Mouse (Mus musculus) thymus, adult 2 months (tissue): ENCODE results near the gene Aqp6. TPM values are rescaled to one million over a fixed set of nuclear protein-coding genes. Genes with fewer than 3 reads are reported as not detected.

Experiments used
- DNase-seq: peaks from one replicate; pipeline ENCODE4 v3.0.0; 2021
- H3K27ac ChIP-seq: fragments of 200-500 bp; 2 replicates; pipeline ENCODE4 v1.5.1; 2012; ENCODE audit warnings: low read length, control low read depth; ENCODE audit not compliant: control insufficient read depth, insufficient read depth
- H3K27me3 ChIP-seq: fragments of 200-500 bp; 2 replicates; pipeline ENCODE4 v1.6.1; 2012; ENCODE audit warnings: mild to moderate bottlenecking, low read length, moderate library complexity, mixed read lengths; ENCODE audit not compliant: control insufficient read depth, insufficient read depth
- H3K36me3 ChIP-seq: fragments of 200-500 bp; 2 replicates; pipeline ENCODE4 v1.6.1; 2012; ENCODE audit warnings: mild to moderate bottlenecking, low read length, moderate library complexity; ENCODE audit not compliant: control insufficient read depth, insufficient read depth
- H3K4me1 ChIP-seq: fragments of 200-500 bp; replicated peaks from 2 replicates; pipeline ENCODE4 v1.6.1; 2012; ENCODE audit warnings: low read length; ENCODE audit not compliant: control insufficient read depth, insufficient read depth
- H3K4me3 ChIP-seq: fragments of 200-500 bp; 2 replicates; pipeline ENCODE4 v1.5.1; 2012; ENCODE audit warnings: mild to moderate bottlenecking, low read length, control low read depth, moderate library complexity; ENCODE audit not compliant: control insufficient read depth, insufficient read depth
- CTCF ChIP-seq: fragments of 200-500 bp; IDR thresholded peaks from 2 replicates; pipeline ENCODE4 v1.5.1; 2012; ENCODE audit warnings: mild to moderate bottlenecking, control low read depth, low read length, moderate library complexity, borderline replicate concordance; ENCODE audit not compliant: control insufficient read depth, poor library complexity, insufficient read depth; ENCODE audit errors: extremely low read depth
- POLR2A ChIP-seq: fragments of 200-500 bp; IDR thresholded peaks from 2 replicates; pipeline ENCODE4 v1.6.1; 2012; ENCODE audit warnings: mild to moderate bottlenecking, low read length, control low read depth, moderate library complexity; ENCODE audit not compliant: control insufficient read depth, poor library complexity, insufficient read depth; ENCODE audit errors: extremely low read depth
- WGBS: fragments of 180-500 bp; shearing (Covaris S2); methylation state at CpG from one replicate; pipeline ENCODE4 v1.1.7; 2018; 5-methylcytosine and 5-hydroxymethylcytosine counted together
- polyA plus RNA-seq: library from polyadenylated mRNA; depleted of rRNA; stranded (reverse); fragments of >200 nt; gene quantifications from 2 replicates; pipeline ENCODE4 v1.2.3, GENCODE M21; 2012

Aqp6 gene
- polyA plus RNA-seq, 1 experiment: 0.24 TPM

GRCm38 (mm10) chr15:99589704-99590103 lies 11.5 kb upstream of the Aqp6 start:
- TF ChIP-seq POLR2A: no peak
- no peak for TF ChIP-seq CTCF
- H3K27me3 ChIP-seq: peaks cover 33% of the 10 kb centered on the region
- WGBS: 21% methylated on average over 7 of the region's 7 CpGs

GRCm38 (mm10) chr15:99590429-99591084 lies 10.6 kb upstream of the Aqp6 start, which contains the start of gene Aqp5:
TSS of gene Aqp5 (plus strand) at chr15:99590782.
- Histone ChIP-seq H3K36me3 (no peaks in the 10 kb centered on the region), H3K4me3 (no peak within 1 kb of the TSS), H3K27me3 (peaks cover 25% of the 10 kb centered on the region), H3K4me1 (no peaks in the 10 kb centered on the region), H3K27ac (no peak within 1 kb of the TSS)
- 12% methylated on average over 64 of the region's 83 CpGs for WGBS
- no peak for TF ChIP-seq POLR2A
- no peak for TF ChIP-seq CTCF
- DNase-seq: no peak

More at GRCm38 (mm10) chr15:99589704-99590103, 11.5 kb upstream of the Aqp6 start:
- Histone ChIP-seq H3K36me3 (no peaks in the 10 kb centered on the region), H3K27ac (no peak overlapping the region), H3K4me1 (no peaks in the 10 kb centered on the region), H3K4me3 (no peak overlapping the region)
- no peak for DNase-seq

- Histone ChIP-seq H3K27ac (no peak overlapping the region), H3K4me1 (no peaks in the 10 kb centered on the region), H3K27me3 (peaks cover 25% of the 10 kb centered on the region), H3K4me3 (no peak overlapping the region), H3K36me3 (no peaks in the 10 kb centered on the region)
- TF ChIP-seq POLR2A: no peak
- no peak for TF ChIP-seq CTCF
- no peak for DNase-seq
- 81% methylated on average over 8 of the region's 8 CpGs for WGBS
Measured at GRCm38 (mm10) chr15:99592177-99592576, 9.0 kb upstream of the Aqp6 start.

GRCm38 (mm10) chr15:99592877-99593276 lies 8.3 kb upstream of the Aqp6 start:
- H3K27me3 ChIP-seq: peaks cover 25% of the 10 kb centered on the region
- no peaks in the 10 kb centered on the region for H3K4me1 ChIP-seq
- no peaks in the 10 kb centered on the region for H3K36me3 ChIP-seq
- no peak overlapping the region for H3K27ac ChIP-seq
- 77% methylated on average over 5 of the region's 5 CpGs for WGBS
- no peak overlapping the region for H3K4me3 ChIP-seq
- DNase-seq: no peak
- TF ChIP-seq CTCF: no peak
- no peak for TF ChIP-seq POLR2A

- Histone ChIP-seq H3K4me1 (no peaks in the 10 kb centered on the region), H3K36me3 (no peaks in the 10 kb centered on the region), H3K27me3 (peaks cover 14% of the 10 kb centered on the region), H3K4me3 (no peak overlapping the region), H3K27ac (no peak overlapping the region)
- TF ChIP-seq CTCF (no peak), POLR2A (no peak)
- DNase-seq: no peak
- WGBS: 86% methylated on average over 10 of the region's 10 CpGs
Measured at GRCm38 (mm10) chr15:99594951-99595350, 6.2 kb upstream of the Aqp6 start.

- no peak for TF ChIP-seq POLR2A
- peak; percentile 97 for TF ChIP-seq CTCF
Measured at GRCm38 (mm10) chr15:99596056-99596687, 5.0 kb upstream of the Aqp6 start.

More at GRCm38 (mm10) chr15:99596056-99596687, 5.0 kb upstream of the Aqp6 start:
- no peak overlapping the region for H3K4me3 ChIP-seq
- H3K4me1 ChIP-seq: no peaks in the 10 kb centered on the region
- under 1% methylated on average over 7 of the region's 7 CpGs for WGBS
- no peaks in the 10 kb centered on the region for H3K36me3 ChIP-seq
- peaks cover 5% of the 10 kb centered on the region for H3K27me3 ChIP-seq
- no peak overlapping the region for H3K27ac ChIP-seq
- DNase-seq: peak; percentile 65
